Mouse (Mus musculus): ENCODE measurements around the gene Cldnd2.

GRCm38 (mm10) chr7:43453599-43454355 is 13.2 kb downstream of the Cldnd2 start:
- TF ChIP-seq POLR2A (IDR thresholded peaks at IDR 0.05; ENCODE audit: extremely low read depth, insufficient read depth, low read length), result no peak
- TF ChIP-seq CTCF (IDR thresholded peaks at IDR 0.05; ENCODE audit: low read depth, low read length), result no peak

Data from liver, adult 2 months (tissue).